Mouse (Mus musculus) cerebellum, adult 2 months (tissue): ENCODE measurements around the gene Mast4.

Experiments
- CTCF ChIP-seq: fragments of 200-500 bp; IDR thresholded peaks from 2 replicates; pipeline ENCODE4 v1.5.1; 2011; ENCODE audit warnings: low read depth, mild to moderate bottlenecking, control low read depth, low read length, moderate library complexity, borderline replicate concordance; ENCODE audit not compliant: insufficient read depth
- POLR2A ChIP-seq: fragments of 200-500 bp; IDR thresholded peaks from 2 replicates; pipeline ENCODE4 v1.6.1; 2011; ENCODE audit warnings: low read length, control low read depth, borderline replicate concordance; ENCODE audit not compliant: insufficient read depth

- TF ChIP-seq POLR2A (no peak), CTCF (no peak)
Measured at GRCm38 (mm10) chr13:103123716-103124115, 210.6 kb downstream of the Mast4 start.
